Mouse (Mus musculus): Measurements from ENCODE around the gene Sptb. TPM values are rescaled to one million over a fixed set of nuclear protein-coding genes. Genes with fewer than 3 reads are reported as not detected.

The Sptb gene
- polyA plus RNA-seq, 1 experiment from 2014 or later, result 15.7 TPM

GRCm38 (mm10) chr12:76554871-76555386 lies 155.4 kb downstream of the Sptb start:
- WGBS (ENCODE audit: insufficient replicate concordance), result 76% methylated on average over 3 of the region's 3 CpGs
- no peaks in the 10 kb centered on the region for H3K27me3 ChIP-seq (ENCODE audit: control insufficient read depth, insufficient read depth, low read length)
- no peak overlapping the region for H3K4me3 ChIP-seq (ENCODE audit: low read depth, low read length)
- H3K4me1 ChIP-seq (ENCODE audit: control insufficient read depth, insufficient read depth, low read length), result peaks cover 38% of the 10 kb centered on the region
- H3K4me2 ChIP-seq, result no peak overlapping the region
- H3K9me3 ChIP-seq (replicated peaks; ENCODE audit: control insufficient read depth, low read length), result no peaks in the 10 kb centered on the region
- no peaks in the 10 kb centered on the region; the same call in 1 of the 2 replicates for H3K36me3 ChIP-seq (ENCODE audit: control insufficient read depth, insufficient read depth, low read length)
- no peak overlapping the region for H3K27ac ChIP-seq (ENCODE audit: low read depth, low read length)
- ATAC-seq (replicated peaks; ENCODE audit: insufficient number of reproducible peaks, low FRiP score, low TSS enrichment), result no peak
- no peak overlapping the region for H3K9ac ChIP-seq (ENCODE audit: low read depth, low read length)

GRCm38 (mm10) chr12:76554392-76554791 lies 156.0 kb downstream of the Sptb start:
- H3K36me3 ChIP-seq (ENCODE audit: control insufficient read depth, insufficient read depth, low read length), result no peaks in the 10 kb centered on the region
- H3K9ac ChIP-seq (ENCODE audit: low read depth, low read length), result no peak overlapping the region
- no peak for ATAC-seq (replicated peaks; ENCODE audit: insufficient number of reproducible peaks, low FRiP score, low TSS enrichment)
- H3K4me3 ChIP-seq (ENCODE audit: low read depth, low read length), result no peak overlapping the region
- 83% methylated on average over 3 of the region's 3 CpGs for WGBS (ENCODE audit: insufficient replicate concordance)
- no peaks in the 10 kb centered on the region for H3K9me3 ChIP-seq (replicated peaks; ENCODE audit: control insufficient read depth, low read length)
- peaks cover 44% of the 10 kb centered on the region for H3K4me1 ChIP-seq (ENCODE audit: control insufficient read depth, insufficient read depth, low read length)
- no peak overlapping the region for H3K27ac ChIP-seq (ENCODE audit: low read depth, low read length)
- no peak overlapping the region for H3K4me2 ChIP-seq
- no peaks in the 10 kb centered on the region for H3K27me3 ChIP-seq (ENCODE audit: control insufficient read depth, insufficient read depth, low read length)

GRCm38 (mm10) chr12:76553917-76554316 lies 156.4 kb downstream of the Sptb start:
- Histone ChIP-seq H3K27me3 (ENCODE audit: control insufficient read depth, insufficient read depth, low read length) (no peaks in the 10 kb centered on the region), H3K4me3 (ENCODE audit: low read depth, low read length) (no peak overlapping the region), H3K9ac (ENCODE audit: low read depth, low read length) (0 out of 2 replicates have a peak overlapping the region, but pooled peaks have one; percentile 2), H3K27ac (ENCODE audit: low read depth, low read length) (no peak overlapping the region), H3K4me1 (ENCODE audit: control insufficient read depth, insufficient read depth, low read length) (peaks cover 47% of the 10 kb centered on the region), H3K4me2 (no peak overlapping the region), H3K36me3 (ENCODE audit: control insufficient read depth, insufficient read depth, low read length) (no peaks in the 10 kb centered on the region), H3K9me3 (replicated peaks; ENCODE audit: control insufficient read depth, low read length) (no peaks in the 10 kb centered on the region)
- no peak for ATAC-seq (replicated peaks; ENCODE audit: insufficient number of reproducible peaks, low FRiP score, low TSS enrichment)
- 82% methylated on average over 7 of the region's 7 CpGs for WGBS (ENCODE audit: insufficient replicate concordance)

- Histone ChIP-seq H3K9me3 (replicated peaks; ENCODE audit: control insufficient read depth, low read length) (no peaks in the 10 kb centered on the region), H3K9ac (ENCODE audit: low read depth, low read length) (no peak overlapping the region), H3K36me3 (ENCODE audit: control insufficient read depth, insufficient read depth, low read length) (no peaks in the 10 kb centered on the region), H3K4me1 (ENCODE audit: control insufficient read depth, insufficient read depth, low read length) (peaks cover 52% of the 10 kb centered on the region), H3K27me3 (ENCODE audit: control insufficient read depth, insufficient read depth, low read length) (no peaks in the 10 kb centered on the region), H3K4me2 (no peak overlapping the region), H3K4me3 (ENCODE audit: low read depth, low read length) (no peak overlapping the region), H3K27ac (ENCODE audit: low read depth, low read length) (no peak overlapping the region; the same call in 1 of the 2 replicates)
- WGBS (ENCODE audit: insufficient replicate concordance), result 83% methylated on average over 4 of the region's 4 CpGs
- no peak for ATAC-seq (replicated peaks; ENCODE audit: insufficient number of reproducible peaks, low FRiP score, low TSS enrichment)
Measured at GRCm38 (mm10) chr12:76552958-76553357, 157.4 kb downstream of the Sptb start.

GRCm38 (mm10) chr12:76552321-76552720 lies 158.0 kb downstream of the Sptb start:
- 32% methylated on average over 8 of the region's 8 CpGs for WGBS (ENCODE audit: insufficient replicate concordance)

GRCm38 (mm10) chr12:76549203-76549602 lies 161.1 kb downstream of the Sptb start:
- 55% methylated on average over 3 of the region's 3 CpGs for WGBS (ENCODE audit: insufficient replicate concordance)
- no peak overlapping the region for H3K27ac ChIP-seq (ENCODE audit: low read depth, low read length)
- no peaks in the 10 kb centered on the region for H3K9me3 ChIP-seq (replicated peaks; ENCODE audit: control insufficient read depth, low read length)
- peaks cover 62% of the 10 kb centered on the region for H3K4me1 ChIP-seq (ENCODE audit: control insufficient read depth, insufficient read depth, low read length)
- no peaks in the 10 kb centered on the region for H3K36me3 ChIP-seq (ENCODE audit: control insufficient read depth, insufficient read depth, low read length)
- H3K4me3 ChIP-seq (ENCODE audit: low read depth, low read length), result no peak overlapping the region
- no peak overlapping the region for H3K9ac ChIP-seq (ENCODE audit: low read depth, low read length)
- peaks cover 3% of the 10 kb centered on the region; the same call in 1 of the 2 replicates for H3K27me3 ChIP-seq (ENCODE audit: control insufficient read depth, insufficient read depth, low read length)
- ATAC-seq (replicated peaks; ENCODE audit: insufficient number of reproducible peaks, low FRiP score, low TSS enrichment), result no peak
- H3K4me2 ChIP-seq, result no peak overlapping the region

More at GRCm38 (mm10) chr12:76552321-76552720, 158.0 kb downstream of the Sptb start:
- no peaks in the 10 kb centered on the region for H3K36me3 ChIP-seq (ENCODE audit: control insufficient read depth, insufficient read depth, low read length)
- ATAC-seq (replicated peaks; ENCODE audit: insufficient number of reproducible peaks, low FRiP score, low TSS enrichment), result peak; percentile 62; the same call in 1 of the 2 replicates
- H3K27me3 ChIP-seq (ENCODE audit: control insufficient read depth, insufficient read depth, low read length), result no peaks in the 10 kb centered on the region
- no peaks in the 10 kb centered on the region for H3K9me3 ChIP-seq (replicated peaks; ENCODE audit: control insufficient read depth, low read length)
- H3K4me1 ChIP-seq (ENCODE audit: control insufficient read depth, insufficient read depth, low read length), result peaks cover 58% of the 10 kb centered on the region
- peak overlapping the region; percentile 70 for H3K27ac ChIP-seq (ENCODE audit: low read depth, low read length)
- H3K4me2 ChIP-seq, result peak overlapping the region; percentile 25; the same call in 1 of the 2 replicates
- no peak overlapping the region for H3K4me3 ChIP-seq (ENCODE audit: low read depth, low read length)
- no peak overlapping the region; the same call in 1 of the 2 replicates for H3K9ac ChIP-seq (ENCODE audit: low read depth, low read length)

- ATAC-seq (replicated peaks; ENCODE audit: insufficient number of reproducible peaks, low FRiP score, low TSS enrichment), result no peak
- 31% methylated on average over 7 of the region's 7 CpGs for WGBS (ENCODE audit: insufficient replicate concordance)
- H3K9ac ChIP-seq (ENCODE audit: low read depth, low read length), result no peak overlapping the region
- no peaks in the 10 kb centered on the region for H3K36me3 ChIP-seq (ENCODE audit: control insufficient read depth, insufficient read depth, low read length)
- H3K4me1 ChIP-seq (ENCODE audit: control insufficient read depth, insufficient read depth, low read length), result peaks cover 57% of the 10 kb centered on the region
- H3K4me2 ChIP-seq, result peak overlapping the region; percentile 58; the same call in 1 of the 2 replicates
- no peak overlapping the region for H3K27ac ChIP-seq (ENCODE audit: low read depth, low read length)
- peaks cover 3% of the 10 kb centered on the region; the same call in 1 of the 2 replicates for H3K27me3 ChIP-seq (ENCODE audit: control insufficient read depth, insufficient read depth, low read length)
- no peak overlapping the region for H3K4me3 ChIP-seq (ENCODE audit: low read depth, low read length)
- H3K9me3 ChIP-seq (replicated peaks; ENCODE audit: control insufficient read depth, low read length), result no peaks in the 10 kb centered on the region
Measured at GRCm38 (mm10) chr12:76548082-76548423, 162.3 kb downstream of the Sptb start.

- Histone ChIP-seq H3K4me2 (peak overlapping the region; percentile 58), H3K4me1 (ENCODE audit: control insufficient read depth, insufficient read depth, low read length) (peaks cover 52% of the 10 kb centered on the region), H3K4me3 (ENCODE audit: low read depth, low read length) (no peak overlapping the region), H3K9ac (ENCODE audit: low read depth, low read length) (peak overlapping the region; percentile 52; the same call in 1 of the 2 replicates), H3K27ac (ENCODE audit: low read depth, low read length) (no peak overlapping the region), H3K36me3 (ENCODE audit: control insufficient read depth, insufficient read depth, low read length) (no peaks in the 10 kb centered on the region), H3K27me3 (ENCODE audit: control insufficient read depth, insufficient read depth, low read length) (peaks cover 3% of the 10 kb centered on the region; the same call in 1 of the 2 replicates), H3K9me3 (replicated peaks; ENCODE audit: control insufficient read depth, low read length) (no peaks in the 10 kb centered on the region)
- 31% methylated on average over 13 of the region's 13 CpGs for WGBS (ENCODE audit: insufficient replicate concordance)
- no peak for ATAC-seq (replicated peaks; ENCODE audit: insufficient number of reproducible peaks, low FRiP score, low TSS enrichment)
Measured at GRCm38 (mm10) chr12:76547409-76548081, 162.8 kb downstream of the Sptb start.
